Mouse (Mus musculus): Measurements from ENCODE around the gene Zfp872.
A peak's percentile ranks its signal among the peaks of the same experiment; 100 is the strongest.
"Not testable (repeated sequence)": the region's sequence is repeated elsewhere in the genome, so short reads cannot be mapped to it uniquely, and the experiment has no call there.

Gene Zfp872

GRCm38 (mm10) chr9:22169327-22169726 is 18.6 kb upstream of the Zfp872 start:
- no peak for DNase-seq (ENCODE audit: low read depth, low spot score)

DNA sequence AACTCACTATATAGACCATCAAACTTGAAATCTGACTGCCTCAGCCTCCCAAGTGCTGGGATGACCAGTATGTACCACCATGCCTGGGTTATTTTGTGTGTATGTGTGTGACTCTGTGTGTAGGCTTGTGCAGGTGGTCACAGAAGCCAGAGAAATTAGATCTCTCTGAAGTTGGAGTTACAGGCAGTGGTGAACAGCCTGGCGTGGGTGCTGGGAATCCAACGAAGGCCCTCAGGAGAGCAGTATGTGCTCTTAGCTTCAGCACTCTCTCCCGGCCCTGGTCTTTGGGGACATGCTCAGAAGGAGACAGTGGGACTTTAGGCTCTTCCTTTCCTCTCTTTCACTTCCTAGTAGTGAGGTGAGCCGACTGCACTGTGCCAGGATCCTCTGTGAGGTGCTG is 15.6 kb upstream of the Zfp872 start:
- no peak for DNase-seq (ENCODE audit: low read depth, low spot score)

GRCm38 (mm10) chr9:22196412-22196811 is 8.5 kb downstream of the Zfp872 start:
- DNase-seq (ENCODE audit: low read depth, low spot score), result no peak

GRCm38 (mm10) chr9:22213785-22214194 is 25.9 kb downstream of the Zfp872 start:
- DNase-seq (ENCODE audit: low read depth, low spot score), result no peak

DNA sequence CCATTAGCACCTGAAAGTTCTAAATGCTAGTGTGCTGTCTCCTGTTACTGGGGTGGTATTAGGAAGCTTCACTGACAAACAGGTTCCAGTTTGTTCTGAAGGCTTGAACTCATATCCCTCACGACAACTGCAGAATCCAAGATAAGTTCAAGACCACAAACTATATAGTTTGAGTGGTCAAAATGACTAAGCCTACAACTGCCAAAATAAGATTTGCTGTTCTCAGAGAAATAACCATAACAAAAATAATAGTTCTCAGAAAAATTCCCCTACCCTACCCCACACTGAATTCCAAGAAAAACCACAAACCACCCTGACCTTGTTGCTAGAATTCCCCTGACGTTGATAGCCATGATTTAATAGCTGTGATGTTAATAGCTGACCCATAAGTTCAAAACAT is 26.7 kb downstream of the Zfp872 start:
- DNase-seq (ENCODE audit: low read depth, low spot score), result no peak

DNA sequence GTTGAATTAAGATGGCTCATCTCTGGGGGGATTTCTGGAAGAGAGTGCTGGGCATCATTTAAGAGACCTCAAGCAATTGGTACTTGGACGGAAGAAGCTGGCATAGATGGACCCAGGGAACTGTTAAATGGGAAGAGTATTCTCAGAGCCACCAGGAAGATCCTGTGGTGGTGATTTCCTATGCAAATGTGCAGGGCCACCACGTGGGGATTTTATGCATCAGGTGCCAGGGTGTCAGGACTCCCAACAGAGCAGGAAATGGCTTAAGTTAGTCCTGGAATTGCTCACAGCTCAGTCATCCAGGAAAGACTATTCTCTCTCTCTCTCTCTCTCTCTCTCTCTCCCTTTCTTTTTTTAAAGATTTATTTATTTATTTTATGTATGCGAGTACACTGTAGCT is 28.8 kb downstream of the Zfp872 start:
- DNase-seq (ENCODE audit: low read depth, low spot score), result no peak

DNA sequence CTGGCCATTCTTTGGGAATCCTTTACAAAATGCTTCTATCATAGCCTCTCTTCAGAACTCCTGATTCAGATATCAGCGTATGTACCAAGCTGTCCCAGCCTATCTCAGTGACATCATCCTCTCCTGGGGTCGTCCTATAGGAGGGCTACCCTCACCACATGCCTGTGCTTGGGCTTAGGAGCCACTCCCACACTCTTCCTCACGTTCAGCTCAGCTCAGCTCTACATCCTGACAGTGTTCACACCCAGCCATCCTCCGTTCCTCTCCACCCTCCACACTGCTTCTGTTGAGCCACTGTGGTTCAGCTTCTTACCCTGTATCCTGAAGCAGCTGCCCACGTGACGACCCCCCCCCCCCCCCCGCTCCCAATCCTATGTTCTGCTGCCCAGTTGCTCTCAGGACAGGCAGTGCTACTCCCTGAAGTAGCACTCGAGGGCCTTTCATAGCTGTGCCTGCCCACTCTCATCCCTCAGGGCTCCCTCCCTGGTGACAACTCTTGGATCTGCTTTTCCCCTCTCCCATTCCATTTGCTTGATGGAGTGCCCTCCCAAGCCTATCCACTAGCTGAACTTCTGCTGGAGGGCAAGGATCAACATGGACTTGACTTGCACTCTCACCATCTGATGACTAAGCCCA is 30.1 kb downstream of the Zfp872 start:
- no peak for DNase-seq (ENCODE audit: low read depth, low spot score)

- DNase-seq (ENCODE audit: low read depth, low spot score), result no peak
Measured at GRCm38 (mm10) chr9:22224066-22224465, 36.2 kb downstream of the Zfp872 start.

- peak; percentile 76 for DNase-seq (ENCODE audit: low read depth, low spot score)
Measured at GRCm38 (mm10) chr9:22224536-22225503, 36.9 kb downstream of the Zfp872 start.

GRCm38 (mm10) chr9:22225581-22226388 is 37.9 kb downstream of the Zfp872 start, which contains the start of gene Zfp809:
Gene Zfp809, plus strand, starts transcription at chr9:22225714.
- DNase-seq (ENCODE audit: low read depth, low spot score), result peak; percentile 99

DNA sequence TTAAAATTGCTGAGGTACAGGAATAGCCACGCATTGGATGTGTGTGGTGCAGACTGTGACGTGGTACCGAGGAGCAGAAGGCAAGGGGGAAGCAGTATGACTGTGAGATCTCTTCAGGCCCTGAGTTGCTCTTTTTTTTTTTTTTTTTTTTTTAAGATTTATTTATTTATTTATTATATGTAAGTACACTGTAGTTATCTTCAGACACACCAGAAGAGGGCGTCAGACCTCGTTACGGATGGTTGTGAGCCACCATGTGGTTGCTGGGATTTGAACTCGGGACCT is 38.4 kb downstream of the Zfp872 start:
- DNase-seq (ENCODE audit: low read depth, low spot score), result not testable (repeated sequence)

DNA sequence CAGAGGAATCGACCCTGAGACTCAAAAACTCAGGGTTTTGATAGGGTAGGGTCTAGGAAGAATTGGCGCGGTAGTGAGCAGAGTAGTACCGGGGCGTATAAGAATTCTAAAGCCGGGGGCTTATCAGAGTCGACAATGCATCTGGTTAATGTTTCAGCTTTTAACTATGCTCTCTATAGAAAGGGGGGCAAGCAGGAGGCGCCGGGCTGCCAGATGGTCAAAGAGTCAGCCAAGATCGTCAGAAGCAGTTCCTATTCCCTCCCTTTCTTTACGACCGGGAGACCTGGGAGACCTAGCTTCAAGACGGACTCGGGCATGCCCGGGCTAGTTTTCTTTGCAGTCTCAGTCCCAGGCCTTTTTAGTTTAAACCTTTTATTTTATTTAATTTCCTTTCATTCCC is 39.0 kb downstream of the Zfp872 start:
- DNase-seq (ENCODE audit: low read depth, low spot score), result peak; percentile 52

GRCm38 (mm10) chr9:22229386-22230026 is 41.6 kb downstream of the Zfp872 start:
- no peak for DNase-seq (ENCODE audit: low read depth, low spot score)

DNA sequence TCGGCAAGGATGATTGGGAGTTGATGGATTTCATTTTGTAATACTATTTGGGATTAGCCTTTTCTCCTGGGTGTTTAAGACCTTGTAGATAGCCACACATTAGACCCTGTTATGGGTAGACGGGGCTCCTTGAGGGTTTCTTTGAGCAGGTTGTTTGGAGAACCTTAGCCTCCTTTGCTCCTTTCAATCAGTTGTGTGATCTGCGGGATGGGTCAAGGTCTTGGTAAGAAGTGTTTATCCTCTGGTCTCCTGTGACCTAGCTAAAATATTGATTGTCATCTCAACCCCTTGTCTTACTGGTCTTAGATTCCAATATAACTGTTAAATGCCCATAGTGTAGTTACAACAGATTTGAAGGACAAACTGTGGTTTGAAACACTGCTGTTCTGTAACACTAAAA is 42.2 kb downstream of the Zfp872 start:
- DNase-seq (ENCODE audit: low read depth, low spot score), result no peak

- peak; percentile 47 for DNase-seq (ENCODE audit: low read depth, low spot score)
Measured at GRCm38 (mm10) chr9:22230556-22230955, 42.7 kb downstream of the Zfp872 start.

DNA sequence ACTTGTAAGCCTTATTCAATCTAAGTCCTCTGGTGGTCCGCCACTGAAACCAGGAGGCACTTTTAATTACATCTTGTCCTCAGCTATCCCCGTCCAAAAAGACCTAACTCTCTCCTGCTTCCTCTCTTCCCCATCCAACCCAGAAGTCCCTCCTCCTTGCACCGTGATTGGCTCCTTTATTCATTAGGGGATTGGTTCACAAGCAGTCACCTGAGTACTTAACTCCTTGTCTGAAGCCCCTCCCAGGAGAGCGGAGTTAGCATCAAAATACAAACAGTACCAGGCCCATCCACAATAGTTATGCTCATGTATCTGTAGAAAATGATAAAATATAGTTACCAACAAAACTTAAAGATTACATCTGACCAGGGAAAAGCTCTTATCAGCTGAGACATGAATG is 52.1 kb downstream of the Zfp872 start:
- no peak for DNase-seq (ENCODE audit: low read depth, low spot score)

- no peak for DNase-seq (ENCODE audit: low read depth, low spot score)
Measured at GRCm38 (mm10) chr9:22244242-22244641, 56.4 kb downstream of the Zfp872 start.

Measured in brain, adult 2 months (tissue).